Mouse (Mus musculus) neural tube, embryonic 11.5 days (tissue): Measurements from ENCODE around the gene Cntn4. TPM values are rescaled to one million over a fixed set of nuclear protein-coding genes. Genes with fewer than 3 reads are reported as not detected.

Experiments
- ATAC-seq: fragments of 200-750 bp; cut with Nextera tagmentation; 2 replicates; pipeline ENCODE4 v1.8.0; 2017; ENCODE audit warnings: moderate number of reproducible peaks, mild to moderate bottlenecking, moderate TSS enrichment, moderate library complexity; ENCODE audit not compliant: insufficient read depth, low FRiP score, low TSS enrichment
- DNase-seq: peaks from one replicate; pipeline ENCODE4 v3.0.0-alpha.2; 2015; ENCODE audit warnings: low spot score
- H3K27ac ChIP-seq: fragments of 300-500 bp; sonication (generic); 2 replicates; pipeline ENCODE4 v1.5.1; 2014; ENCODE audit warnings: low read depth, mild to moderate bottlenecking, low read length
- H3K27me3 ChIP-seq: fragments of 300-500 bp; sonication (generic); 2 replicates; pipeline ENCODE4 v1.6.1; 2014; ENCODE audit warnings: mild to moderate bottlenecking, low read length, mixed read lengths; ENCODE audit not compliant: control insufficient read depth, insufficient read depth
- H3K36me3 ChIP-seq: fragments of 300-500 bp; sonication (generic); 2 replicates; pipeline ENCODE4 v1.6.1; 2014; ENCODE audit warnings: mild to moderate bottlenecking, low read length, moderate library complexity, mixed read lengths; ENCODE audit not compliant: control insufficient read depth, insufficient read depth
- H3K4me1 ChIP-seq: fragments of 300-500 bp; sonication (generic); 2 replicates; pipeline ENCODE4 v1.6.1; 2014; ENCODE audit warnings: low read length, mixed read lengths; ENCODE audit not compliant: control insufficient read depth, insufficient read depth
- H3K4me2 ChIP-seq: fragments of 300-500 bp; sonication (generic); 2 replicates; pipeline ENCODE4 v1.6.1; 2014; ENCODE audit warnings: low read depth, mild to moderate bottlenecking, moderate library complexity
- H3K4me3 ChIP-seq: fragments of 300-500 bp; sonication (generic); 2 replicates; pipeline ENCODE4 v1.5.1; 2014; ENCODE audit warnings: low read depth, low read length
- H3K9ac ChIP-seq: fragments of 300-500 bp; sonication (generic); 2 replicates; pipeline ENCODE4 v1.6.1; 2014; ENCODE audit warnings: mild to moderate bottlenecking, low read length
- H3K9me3 ChIP-seq: fragments of 300-500 bp; sonication (generic); 2 replicates; pipeline ENCODE4 v1.6.1; 2016; ENCODE audit warnings: low read length; ENCODE audit not compliant: control insufficient read depth
- WGBS: fragments of 180-500 bp; shearing (Covaris S2); extraction: QIAGEN DNeasy Blood & Tissue Kit; methylation state at CpG from one replicate; pipeline ENCODE4 v1.1.7; 2014; 5-methylcytosine and 5-hydroxymethylcytosine counted together
- polyA plus RNA-seq: library from polyadenylated mRNA; unstranded; fragments of >200 nt; fragmentation: Nextera tagmentation; extraction: Ambion mirVana; gene quantifications from 2 replicates; pipeline ENCODE4 v1.2.1, GENCODE M21; 2014

Cntn4 gene
- polyA plus RNA-seq, 1 experiment from 2014 or later: 1.4 TPM

DNA sequence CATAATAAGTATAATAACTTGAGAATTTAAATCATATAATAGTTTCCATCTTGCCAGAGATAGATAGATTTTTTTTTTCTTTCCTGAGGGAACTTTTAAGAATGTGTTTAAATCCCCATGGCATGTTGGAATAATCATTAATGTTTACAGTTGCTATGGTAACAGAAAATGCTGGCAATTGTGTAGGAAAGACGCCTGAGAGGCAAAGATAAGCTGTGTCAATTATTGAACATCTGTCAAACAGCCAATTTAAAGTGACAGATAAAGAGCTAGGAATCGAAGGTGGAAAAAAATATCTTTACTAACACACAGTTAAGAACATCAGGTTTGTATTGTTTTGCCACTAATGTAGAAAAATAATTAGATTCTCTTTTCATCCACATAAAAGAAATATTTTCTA lies 788.3 kb downstream of the Cntn4 start:
- no peak overlapping the region for H3K9ac ChIP-seq
- no peak overlapping the region for H3K4me3 ChIP-seq
- no peak overlapping the region for H3K27ac ChIP-seq
- 60% methylated on average over 2 of the region's 2 CpGs for WGBS
- H3K9me3 ChIP-seq: no peaks in the 10 kb centered on the region
- ATAC-seq (no peak), DNase-seq (no peak)
- H3K4me2 ChIP-seq: no peak overlapping the region
- H3K4me1 ChIP-seq: no peaks in the 10 kb centered on the region
- H3K36me3 ChIP-seq: no peaks in the 10 kb centered on the region
- no peaks in the 10 kb centered on the region for H3K27me3 ChIP-seq

DNA sequence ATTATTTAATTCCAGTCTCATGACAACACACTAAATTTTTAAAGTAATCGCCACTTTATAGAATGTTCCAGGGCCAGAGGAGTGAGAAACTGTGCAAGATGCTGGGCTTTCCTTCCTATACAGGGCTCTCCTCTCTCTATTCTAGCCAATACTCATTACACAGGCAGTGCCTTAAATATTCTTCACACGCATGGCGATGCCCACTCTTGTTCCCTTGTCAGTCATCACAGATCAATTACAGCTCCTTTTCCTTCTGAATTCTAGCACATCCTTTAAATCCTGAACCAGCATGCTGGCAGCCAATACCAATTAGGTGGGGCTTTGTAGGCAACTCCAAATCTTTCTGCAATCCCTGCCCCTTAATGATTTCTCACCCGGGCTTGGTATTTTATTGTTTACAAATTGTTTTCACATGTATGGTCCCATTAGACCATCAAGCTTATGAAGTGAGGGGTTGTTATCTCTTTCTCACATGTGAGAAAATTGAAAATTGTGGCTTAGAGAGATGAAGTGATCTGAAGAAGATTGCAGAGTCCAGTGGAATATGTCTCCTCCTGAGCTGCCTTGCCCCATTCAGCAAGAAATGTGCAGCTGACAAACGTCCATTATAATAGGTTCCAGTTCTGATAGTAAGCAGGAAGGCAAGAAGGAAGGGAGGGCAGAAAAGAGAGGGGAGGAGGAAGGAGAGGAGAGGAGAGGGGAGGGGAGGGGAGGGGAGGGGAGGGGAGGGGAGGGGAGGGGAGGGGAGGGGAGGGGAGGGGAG lies 789.0 kb downstream of the Cntn4 start:
- 81% methylated on average over 5 of the region's 5 CpGs for WGBS
- DNase-seq: no peak

DNA sequence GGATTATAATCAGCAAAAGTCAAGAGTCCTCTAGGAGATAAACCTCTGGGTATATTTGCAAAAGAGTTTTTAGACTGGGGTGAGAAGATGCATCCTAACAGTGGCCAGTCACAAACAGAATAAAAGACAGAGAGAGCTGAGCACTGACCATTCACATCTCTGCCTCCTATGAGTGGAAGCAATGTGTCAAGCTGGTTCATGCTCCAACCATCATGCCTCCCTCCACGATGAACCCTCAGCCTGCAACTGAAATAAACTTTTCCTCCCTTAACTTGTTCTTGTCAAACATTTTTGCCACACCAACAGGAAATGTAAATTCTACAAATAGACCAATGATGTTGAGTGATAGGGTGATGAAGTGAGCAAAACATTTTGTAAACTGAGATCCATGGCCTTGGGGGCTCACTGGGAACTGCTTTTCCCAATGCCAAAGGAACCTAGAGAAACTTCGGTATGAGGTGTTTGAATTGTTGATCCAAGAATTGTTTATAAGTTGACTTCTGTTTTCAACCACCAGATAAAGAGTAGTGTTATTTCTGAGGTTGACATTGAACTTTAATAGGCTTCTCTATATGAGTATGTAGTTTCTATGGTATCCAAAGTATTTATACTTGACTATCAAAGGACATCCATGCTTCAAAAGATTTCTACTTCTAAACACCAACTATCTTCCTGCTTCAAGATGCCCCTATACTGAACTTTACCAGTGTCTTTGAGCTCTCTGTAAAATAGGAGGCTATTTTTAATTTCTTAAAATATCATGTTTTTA lies 794.6 kb downstream of the Cntn4 start:
- H3K4me3 ChIP-seq: no peak overlapping the region
- no peaks in the 10 kb centered on the region for H3K36me3 ChIP-seq
- WGBS: 85% methylated on average over 2 of the region's 2 CpGs
- H3K4me2 ChIP-seq: no peak overlapping the region
- ATAC-seq (no peak), DNase-seq (no peak)
- no peaks in the 10 kb centered on the region for H3K4me1 ChIP-seq
- H3K9ac ChIP-seq: no peak overlapping the region
- H3K27ac ChIP-seq: no peak overlapping the region
- no peaks in the 10 kb centered on the region for H3K27me3 ChIP-seq
- H3K9me3 ChIP-seq: no peaks in the 10 kb centered on the region

More for the DNA sequence above, 789.0 kb downstream of the Cntn4 start:
- Histone ChIP-seq H3K4me2 (no peak overlapping the region), H3K4me1 (no peaks in the 10 kb centered on the region), H3K9ac (no peak overlapping the region), H3K27me3 (no peaks in the 10 kb centered on the region), H3K9me3 (no peaks in the 10 kb centered on the region), H3K36me3 (no peaks in the 10 kb centered on the region), H3K27ac (no peak overlapping the region), H3K4me3 (no peak overlapping the region)
- ATAC-seq: no peak

DNA sequence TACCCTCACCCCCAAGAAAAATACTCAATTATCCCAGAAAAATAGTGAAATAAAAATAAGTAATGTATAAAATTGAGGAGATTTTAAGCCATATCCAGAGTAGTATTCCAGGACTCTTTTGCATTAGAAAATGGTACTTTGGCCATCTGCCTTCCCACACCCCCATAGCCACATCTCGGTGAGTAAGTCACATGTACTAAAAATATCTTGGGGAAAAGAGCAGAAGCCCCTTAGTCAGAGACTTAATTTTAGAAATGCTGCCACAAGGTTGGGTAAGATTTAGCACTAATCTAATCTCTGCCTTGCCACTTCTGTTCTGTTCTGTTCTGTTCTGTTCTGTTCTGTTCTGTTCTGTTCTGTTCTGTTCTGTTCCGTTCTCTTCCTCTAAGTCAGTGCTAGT lies 796.4 kb downstream of the Cntn4 start:
- Histone ChIP-seq H3K27me3 (no peaks in the 10 kb centered on the region), H3K9me3 (no peaks in the 10 kb centered on the region), H3K4me3 (no peak overlapping the region), H3K9ac (no peak overlapping the region), H3K4me2 (no peak overlapping the region), H3K4me1 (no peaks in the 10 kb centered on the region), H3K27ac (no peak overlapping the region), H3K36me3 (no peaks in the 10 kb centered on the region)
- DNase-seq: no peak
- ATAC-seq: no peak
- 88% methylated on average over 2 of the region's 2 CpGs for WGBS

DNA sequence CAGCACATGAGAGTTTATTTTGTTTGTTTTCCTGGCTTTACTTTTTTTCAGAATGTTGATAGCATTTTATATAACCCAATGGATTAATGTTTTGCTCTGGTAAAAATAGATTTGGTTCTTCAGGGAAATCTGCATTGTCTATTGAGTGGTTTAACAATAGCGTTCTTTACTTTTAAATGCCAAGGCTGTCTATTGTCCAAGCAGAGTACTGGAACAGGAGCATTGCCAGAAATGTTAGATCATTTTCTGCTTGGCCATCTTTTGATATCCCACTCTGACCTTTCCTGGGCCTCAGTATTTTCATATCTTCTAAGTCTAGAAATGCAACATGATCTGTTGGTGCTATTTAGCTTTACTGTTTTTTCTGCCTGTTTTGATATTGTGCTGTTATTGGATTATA lies 804.1 kb downstream of the Cntn4 start:
- no peak for DNase-seq
- H3K4me2 ChIP-seq: no peak overlapping the region
- H3K9me3 ChIP-seq: no peaks in the 10 kb centered on the region
- H3K4me1 ChIP-seq: no peaks in the 10 kb centered on the region
- WGBS: 80% methylated on average over 1 of the region's 1 CpGs
- H3K27ac ChIP-seq: no peak overlapping the region
- H3K9ac ChIP-seq: no peak overlapping the region
- H3K36me3 ChIP-seq: no peaks in the 10 kb centered on the region
- ATAC-seq: no peak
- no peaks in the 10 kb centered on the region for H3K27me3 ChIP-seq
- H3K4me3 ChIP-seq: no peak overlapping the region

DNA sequence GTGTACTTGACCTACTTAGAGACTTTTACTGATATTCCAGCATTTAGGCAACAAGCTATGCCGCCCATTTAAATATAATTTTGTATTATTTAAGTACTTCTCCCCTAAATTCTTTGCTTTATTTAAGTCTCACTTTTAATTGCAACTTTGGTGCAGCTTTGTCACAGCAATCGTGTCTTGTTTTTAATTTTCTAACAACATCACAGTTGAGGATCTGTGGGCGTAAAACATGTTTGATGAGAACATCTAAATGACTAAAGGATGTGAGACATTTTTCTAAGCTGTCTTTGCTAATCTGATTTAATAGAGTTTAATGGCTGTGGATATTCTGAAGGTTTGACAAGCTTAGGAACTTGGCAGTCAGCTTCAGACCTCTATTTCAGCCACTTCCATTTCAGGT lies 818.8 kb downstream of the Cntn4 start:
- no peak overlapping the region for H3K9ac ChIP-seq
- H3K36me3 ChIP-seq: no peaks in the 10 kb centered on the region
- no peaks in the 10 kb centered on the region for H3K9me3 ChIP-seq
- H3K4me1 ChIP-seq: no peaks in the 10 kb centered on the region
- 85% methylated on average over 3 of the region's 3 CpGs for WGBS
- DNase-seq (no peak), ATAC-seq (no peak)
- no peaks in the 10 kb centered on the region for H3K27me3 ChIP-seq
- no peak overlapping the region for H3K27ac ChIP-seq
- no peak overlapping the region for H3K4me3 ChIP-seq
- no peak overlapping the region for H3K4me2 ChIP-seq

DNA sequence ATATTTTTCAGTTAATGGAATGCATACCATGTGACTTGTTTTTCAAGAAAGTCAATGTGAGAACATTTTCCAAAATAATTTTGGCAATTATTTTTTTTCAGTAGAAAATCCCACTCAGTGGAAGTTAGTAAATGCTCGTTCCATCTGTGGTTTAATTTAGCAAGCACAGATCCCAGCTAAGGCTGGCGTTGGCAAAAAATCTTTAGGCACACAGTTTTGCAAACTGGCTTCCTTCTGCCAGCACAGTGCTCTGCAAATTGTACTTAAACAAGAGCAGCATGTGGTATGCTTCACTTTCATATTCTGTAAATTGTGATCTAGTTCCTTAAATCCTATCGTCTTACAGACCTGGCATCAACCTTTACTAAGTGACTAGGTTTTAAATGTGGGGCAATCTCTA lies 821.7 kb downstream of the Cntn4 start:
- no peak overlapping the region for H3K4me3 ChIP-seq

DNA sequence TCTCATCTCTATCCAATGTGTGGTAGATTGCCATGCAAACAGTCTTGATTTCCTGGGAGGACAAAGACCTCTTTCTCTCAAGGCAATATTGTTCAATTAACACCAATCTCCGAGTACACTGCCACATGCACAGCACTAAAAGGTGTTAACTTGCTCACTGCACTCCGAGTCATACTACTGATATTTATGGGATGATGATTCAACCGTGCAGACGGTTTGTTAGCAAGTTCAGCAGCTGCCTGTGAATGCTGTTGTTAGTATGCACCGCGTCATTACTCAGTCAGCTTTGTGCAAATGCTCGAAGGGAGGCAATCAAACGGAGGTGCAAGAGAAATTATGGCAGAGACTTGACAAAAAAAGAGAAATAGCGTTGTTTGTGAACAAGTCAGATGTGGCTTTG lies 826.5 kb downstream of the Cntn4 start:
- H3K36me3 ChIP-seq: no peaks in the 10 kb centered on the region
- H3K4me3 ChIP-seq: no peak overlapping the region
- DNase-seq (no peak), ATAC-seq (peak; percentile 53; the same call in 1 of the 2 replicates)
- H3K4me1 ChIP-seq: peaks cover 4% of the 10 kb centered on the region; the same call in 1 of the 2 replicates
- no peak overlapping the region for H3K27ac ChIP-seq
- no peaks in the 10 kb centered on the region for H3K9me3 ChIP-seq
- H3K27me3 ChIP-seq: no peaks in the 10 kb centered on the region
- no peak overlapping the region for H3K9ac ChIP-seq
- 42% methylated on average over 9 of the region's 9 CpGs for WGBS
- no peak overlapping the region for H3K4me2 ChIP-seq

More for the DNA sequence above, 821.7 kb downstream of the Cntn4 start:
- Histone ChIP-seq H3K27ac (no peak overlapping the region), H3K4me1 (peaks cover 2% of the 10 kb centered on the region; the same call in 1 of the 2 replicates), H3K9me3 (no peaks in the 10 kb centered on the region), H3K36me3 (no peaks in the 10 kb centered on the region), H3K9ac (no peak overlapping the region), H3K27me3 (no peaks in the 10 kb centered on the region), H3K4me2 (no peak overlapping the region)
- ATAC-seq: no peak
- no peak for DNase-seq
- 93% methylated on average over 3 of the region's 3 CpGs for WGBS

DNA sequence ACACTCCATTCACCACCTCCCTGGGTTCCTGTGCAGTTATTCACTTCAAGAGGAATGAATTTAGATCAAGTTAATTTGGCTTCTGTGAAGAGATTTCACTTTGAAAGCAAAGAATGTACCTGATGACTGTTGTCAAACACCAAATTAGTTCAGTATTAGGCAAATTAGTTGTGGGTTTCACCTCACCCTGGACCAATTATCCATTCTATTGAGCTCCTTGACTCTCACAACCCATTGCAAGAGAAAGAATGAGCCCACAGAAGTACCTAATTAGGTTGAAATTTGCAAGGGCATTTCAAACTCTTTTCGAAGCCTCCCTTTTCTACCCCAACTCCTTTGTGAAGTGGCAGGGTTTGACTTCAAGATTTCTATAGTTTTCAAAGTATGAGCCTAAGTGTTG lies 842.9 kb downstream of the Cntn4 start:
- H3K4me2 ChIP-seq: no peak overlapping the region
- H3K9me3 ChIP-seq: no peaks in the 10 kb centered on the region
- no peaks in the 10 kb centered on the region for H3K27me3 ChIP-seq
- no peak overlapping the region for H3K27ac ChIP-seq
- ATAC-seq: no peak
- H3K4me3 ChIP-seq: no peak overlapping the region
- H3K36me3 ChIP-seq: no peaks in the 10 kb centered on the region
- WGBS: 60% methylated on average over 1 of the region's 1 CpGs
- no peak for DNase-seq
- no peak overlapping the region for H3K9ac ChIP-seq
- H3K4me1 ChIP-seq: no peaks in the 10 kb centered on the region
